Mouse (Mus musculus): ENCODE measurements around the gene Phc2.

- TF ChIP-seq USF1 (IDR thresholded peaks at IDR 0.05; ENCODE audit: low read depth): no peak
- TF ChIP-seq TCF3 (IDR thresholded peaks at IDR 0.05; ENCODE audit: insufficient read length, low read depth): no peak
- TF ChIP-seq MAX (IDR thresholded peaks at IDR 0.05; ENCODE audit: low read depth): no peak
- TF ChIP-seq POLR2A (IDR thresholded peaks at IDR 0.05; ENCODE audit: insufficient read length, low read depth): no peak
- no peak for TF ChIP-seq E2F4 (IDR thresholded peaks at IDR 0.05; ENCODE audit: insufficient read depth)
- TF ChIP-seq MYOG (IDR thresholded peaks at IDR 0.05; ENCODE audit: control insufficient read depth in 1 of 3, insufficient read depth in 1 of 3, insufficient read length in 2 of 3, low read depth in 2 of 3): no peak
- no peak for TF ChIP-seq MYOD1 (IDR thresholded peaks at IDR 0.05; ENCODE audit: control insufficient read depth in 1 of 3, insufficient read length in 2 of 3, low read depth in 2 of 3)
Measured at GRCm38 (mm10) chr4:128788108-128788507, 133.6 kb downstream of the Phc2 start.

Data from myocyte (in vitro differentiated cells).